Mouse (Mus musculus): ENCODE measurements at regions not wholly inside any gene's neighbourhood (a gene's known extent, or its start where the extent isn't known, plus 50 kb on each side); places are given as distances from the start of the nearest gene placed in this dataset.

DNA sequence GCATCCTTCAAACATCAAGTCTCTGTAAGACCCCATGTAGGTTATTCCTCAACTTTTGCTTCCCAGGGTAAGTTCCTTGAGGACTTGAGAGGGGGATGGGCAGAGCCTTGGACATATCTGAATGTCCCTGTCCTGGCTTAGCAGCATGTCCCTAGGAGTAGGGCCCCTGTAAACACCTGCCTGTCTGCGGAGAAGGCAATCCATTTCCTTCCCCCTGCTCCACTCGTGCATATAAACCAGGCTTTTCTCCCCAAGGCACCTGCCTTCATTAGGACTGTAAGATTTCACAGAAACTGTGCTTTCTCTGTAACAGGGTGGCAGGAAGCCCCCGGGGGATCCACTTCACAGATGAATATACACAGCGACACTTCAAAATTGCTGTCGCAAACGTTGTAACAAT lies 393.1 kb downstream of the Plekhb2 start:
- no peak for TF ChIP-seq POLR2A (IDR thresholded peaks at IDR 0.05; ENCODE audit: extremely low read depth, insufficient read depth, low read length)
- no peak for TF ChIP-seq CTCF (IDR thresholded peaks at IDR 0.05; ENCODE audit: low read depth, low read length)
